Mouse (Mus musculus) adrenal gland, postnatal 36 days (tissue): ENCODE data around the gene Il17rd. TPM values are rescaled to one million over a fixed set of nuclear protein-coding genes. Genes with fewer than 3 reads are reported as not detected.

ENCODE experiments used
- DNase-seq, 2 experiments: peaks; one replicate each; pipeline ENCODE4 v3.0.0; 2021; ENCODE audit warnings: mixed read lengths in 1 of 2
- total RNA-seq, 2 experiments: library from RNA; stranded (reverse); gene quantifications; 2 replicates each; pipeline ENCODE4 v1.2.3; 2021

Gene Il17rd
- total RNA-seq, 2 experiments from 2014 or later, result 2.9 to 3.4 TPM

GRCm38 (mm10) chr14:27145171-27146045 is 106.7 kb downstream of the Il17rd start:
- peak; percentile 51 to 53 for DNase-seq

GRCm38 (mm10) chr14:27147726-27148125 is 109.0 kb downstream of the Il17rd start:
- peak; percentile 52 to 56 for DNase-seq

GRCm38 (mm10) chr14:27149401-27149800 is 110.7 kb downstream of the Il17rd start:
- DNase-seq, result no peak

GRCm38 (mm10) chr14:27150011-27150640 is 111.4 kb downstream of the Il17rd start:
- no peak for DNase-seq

- DNase-seq, result no peak
These were observed 112.7 kb downstream of the Il17rd start for GRCm38 (mm10) chr14:27151432-27151831.

GRCm38 (mm10) chr14:27155088-27155487 is 116.3 kb downstream of the Il17rd start:
- DNase-seq, result no peak

- DNase-seq, result no peak
These were observed 117.3 kb downstream of the Il17rd start for GRCm38 (mm10) chr14:27156032-27156431.

Other genes with a start within 250 kb of the Il17rd start
- not detected for gene Asb14, start 144.4 kb upstream of the Il17rd start, total RNA-seq
- gene Appl1, start 67.7 kb upstream of the Il17rd start, total RNA-seq, result 10 to 100 TPM; 39.3 to 44.3 TPM
- not detected for gene Hesx1, start 44.5 kb upstream of the Il17rd start, total RNA-seq
- gene Arhgef3, start 76.0 kb downstream of the Il17rd start, total RNA-seq, result 10 to 100 TPM; 29.9 to 44.1 TPM